Mouse (Mus musculus): ENCODE data around the gene Mrpl28. TPM values are rescaled to one million over a fixed set of nuclear protein-coding genes. Genes with fewer than 3 reads are reported as not detected.
A peak's percentile ranks its signal among the peaks of the same experiment; 100 is the strongest.

The Mrpl28 gene
- total and polyA plus RNA-seq, 3 experiments: 148 to 174 (median 164) TPM

GRCm38 (mm10) chr17:26094531-26095110 lies 28.7 kb upstream of the Mrpl28 start (continued):
- TF ChIP-seq SIN3A (IDR thresholded peaks at IDR 0.05; ENCODE audit: low read length): no peak
- no peak for TF ChIP-seq GATA1 (IDR thresholded peaks at IDR 0.05; ENCODE audit: low read depth, low read length)
- TF ChIP-seq EP300 (IDR thresholded peaks at IDR 0.05; ENCODE audit: low read depth in 1 of 2, low read length in 2 of 2): no peak
- TF ChIP-seq CHD2 (IDR thresholded peaks at IDR 0.05; ENCODE audit: low read length): no peak

GRCm38 (mm10) chr17:26095121-26095740 lies 28.1 kb upstream of the Mrpl28 start, which contains the start of gene Nme4:
Gene Nme4 (minus strand): TSS chr17:26095602.
- Histone ChIP-seq H3K9me3 (replicated peaks; ENCODE audit: insufficient read depth, low read length) (no peaks in the 10 kb centered on the region), H3K27me3 (ENCODE audit: control insufficient read depth in 1 of 2, insufficient read depth in 2 of 2, low read length in 2 of 2) (no peaks in the 10 kb centered on the region), H3K4me1 (ENCODE audit: control insufficient read depth in 1 of 2, insufficient read depth in 2 of 2, low read length in 2 of 2) (peaks cover 0 to 7% of the 10 kb centered on the region in 2 experiments; a peak in 2 of 4 replicates), H3K4me3 (ENCODE audit: control insufficient read depth in 1 of 2, insufficient read depth in 1 of 2, low read depth in 2 of 2, low read length in 2 of 2) (peak within 1 kb of the TSS; percentile 83 to 88), H3K9ac (ENCODE audit: control insufficient read depth, low read depth, low read length, poor library complexity, severe bottlenecking) (peak within 1 kb of the TSS; percentile 89), H3K36me3 (ENCODE audit: control insufficient read depth in 1 of 2, insufficient read depth in 2 of 2, low read length in 2 of 2) (peaks cover 0 to 7% of the 10 kb centered on the region in 2 experiments; a peak in 2 of 4 replicates), H3K27ac (ENCODE audit: control insufficient read depth, low read depth, low read length) (peak within 1 kb of the TSS; percentile 71), H3K79me2 (ENCODE audit: control insufficient read depth, insufficient read depth, low read length, poor library complexity) (peaks cover 5% of the 10 kb centered on the region; the same call in 1 of the 2 replicates)
- no peak for TF ChIP-seq E2F4 (IDR thresholded peaks at IDR 0.05; ENCODE audit: borderline replicate concordance, low read depth, low read length)
- TF ChIP-seq CHD2 (IDR thresholded peaks at IDR 0.05; ENCODE audit: low read length): no peak
- TF ChIP-seq RCOR1 (IDR thresholded peaks at IDR 0.05; ENCODE audit: low read depth, low read length): peak; percentile 60
- TF ChIP-seq EP300 (IDR thresholded peaks at IDR 0.05; ENCODE audit: low read depth in 1 of 2, low read length in 2 of 2): peak; percentile 44 to 61
- TF ChIP-seq TBP (IDR thresholded peaks at IDR 0.05; ENCODE audit: low read depth, low read length): peak; percentile 69; the same call in 1 of the 2 replicates
- TF ChIP-seq POLR2AphosphoS5 (IDR thresholded peaks at IDR 0.05; ENCODE audit: borderline replicate concordance, low read depth, low read length): no peak
- TF ChIP-seq BHLHE40 (IDR thresholded peaks at IDR 0.05; ENCODE audit: borderline replicate concordance, low read depth, low read length): peak; percentile 72
- peak; percentile 55; the same call in 1 of the 2 replicates for TF ChIP-seq HCFC1 (IDR thresholded peaks at IDR 0.05; ENCODE audit: low read depth, low read length)
- TF ChIP-seq MAZ (IDR thresholded peaks at IDR 0.05; ENCODE audit: low read depth, low read length): peak; percentile 76
- TF ChIP-seq MAFK (IDR thresholded peaks at IDR 0.05; ENCODE audit: borderline replicate concordance, low read depth, low read length): no peak
- no peak for TF ChIP-seq CTCF (IDR thresholded peaks at IDR 0.05 in 2 of 3, conservative IDR thresholded peaks at IDR 0.05 in 1 of 3; ENCODE audit: control insufficient read depth in 1 of 3, insufficient read depth in 1 of 3, low read depth in 2 of 3, low read length in 3 of 3, poor library complexity in 1 of 3, severe bottlenecking in 1 of 3)
- TF ChIP-seq CHD1 (IDR thresholded peaks at IDR 0.05; ENCODE audit: low read depth, low read length): 0 out of 2 replicates have a peak, but pooled peaks have one; percentile 84
- TF ChIP-seq POLR2AphosphoS2 (IDR thresholded peaks at IDR 0.05; ENCODE audit: low read length): peak; percentile 79
- peak; percentile 91 for TF ChIP-seq MXI1 (IDR thresholded peaks at IDR 0.05; ENCODE audit: low read depth, low read length)
- TF ChIP-seq USF1 (IDR thresholded peaks at IDR 0.05; ENCODE audit: low read depth, low read length): peak; percentile 13; the same call in 1 of the 2 replicates
- TF ChIP-seq NELFE (IDR thresholded peaks at IDR 0.05; ENCODE audit: low read depth, low read length): peak; percentile 84
- TF ChIP-seq MAX (IDR thresholded peaks at IDR 0.05; ENCODE audit: low read length): peak; percentile 34; the same call in 1 of the 2 replicates
- TF ChIP-seq KAT2A (conservative IDR thresholded peaks at IDR 0.05; ENCODE audit: low read depth, low read length): peak; percentile 20; the same call in 1 of the 2 replicates
- peak; percentile 84 for TF ChIP-seq MYC (IDR thresholded peaks at IDR 0.05; ENCODE audit: low read depth, low read length)
- TF ChIP-seq GABPA (IDR thresholded peaks at IDR 0.05; ENCODE audit: low read depth, low read length): no peak
- peak; percentile 44 for TF ChIP-seq NRF1 (IDR thresholded peaks at IDR 0.05; ENCODE audit: insufficient read depth, low read depth, low read length, poor library complexity, severe bottlenecking)
- TF ChIP-seq USF2 (IDR thresholded peaks at IDR 0.05; ENCODE audit: borderline replicate concordance in 1 of 2, insufficient read depth in 1 of 2, low read depth in 1 of 2, low read length in 2 of 2): no peak
- no peak for TF ChIP-seq RAD21 (IDR thresholded peaks at IDR 0.05; ENCODE audit: low read depth, low read length)
- peak; percentile 50; the same call in 1 of the 2 replicates for TF ChIP-seq GATA1 (IDR thresholded peaks at IDR 0.05; ENCODE audit: low read depth, low read length)
- TF ChIP-seq POLR2A (IDR thresholded peaks at IDR 0.05; ENCODE audit: control insufficient read depth in 1 of 2, insufficient read depth in 1 of 2, low read depth in 1 of 2, low read length in 2 of 2, poor library complexity in 1 of 2): peak; percentile 90 to 96
- 0 out of 2 replicates have a peak, but pooled peaks have one; percentile 29 for TF ChIP-seq MYB (IDR thresholded peaks at IDR 0.05; ENCODE audit: low read depth, low read length)
- no peak for TF ChIP-seq TAL1 (IDR thresholded peaks at IDR 0.05; ENCODE audit: low read length)
- peak; percentile 83; the same call in 1 of the 2 replicates for TF ChIP-seq ZMIZ1 (IDR thresholded peaks at IDR 0.05; ENCODE audit: low read depth, low read length)
- TF ChIP-seq JUND (IDR thresholded peaks at IDR 0.05; ENCODE audit: low read depth, low read length): no peak
- peak; percentile 57 for TF ChIP-seq ETS1 (IDR thresholded peaks at IDR 0.05; ENCODE audit: low read depth, low read length)
- TF ChIP-seq TCF12 (IDR thresholded peaks at IDR 0.05; ENCODE audit: low read depth, low read length): peak; percentile 63
- peak; percentile 83 for TF ChIP-seq SIN3A (IDR thresholded peaks at IDR 0.05; ENCODE audit: low read length)
- TF ChIP-seq ZNF384 (IDR thresholded peaks at IDR 0.05; ENCODE audit: low read depth, low read length): peak; percentile 81
- DNase-seq (ENCODE audit: low read depth, low spot score): peak; percentile 92
